Mouse (Mus musculus): ENCODE measurements around the gene Ube3b. TPM values are rescaled to one million over a fixed set of nuclear protein-coding genes. Genes with fewer than 3 reads are reported as not detected.

Ube3b gene
- total RNA-seq, 2 experiments from 2014 or later = 54.2 to 59.3 TPM

Small RNA genes within 50 kb of the gene (microRNA-seq; reads per million reads assigned to microRNA genes)
- gene Mir7027 = not detected

Other genes with a start within 250 kb of the Ube3b start
- gene Acacb, start 234.1 kb upstream of the Ube3b start, total RNA-seq (2021) = 10 to 100 TPM; 59.6 to 62.8 TPM
- under 1 TPM in 1 of 2 experiments, not detected in 1; 0.15 TPM for gene Foxn4, start 106.8 kb upstream of the Ube3b start, total RNA-seq (2021)
- under 1 TPM; 0.34 to 0.57 TPM for gene Myo1h, start 91.4 kb upstream of the Ube3b start, total RNA-seq (2021)
- 10 to 100 TPM; 38.0 to 40.7 TPM for gene Kctd10, start 99 bp upstream of the Ube3b start, total RNA-seq (2021)
- gene Mmab, start 63.5 kb downstream of the Ube3b start, total RNA-seq (2021) = 10 to 100 TPM; 13.6 to 16.0 TPM
- 10 to 100 TPM; 20.8 to 24.2 TPM for gene Mvk, start 63.7 kb downstream of the Ube3b start, total RNA-seq (2021)
- gene Fam222a, start 187.4 kb downstream of the Ube3b start, total RNA-seq (2021) = 1 to 10 TPM; 2.2 to 2.5 TPM